Mouse (Mus musculus) E14TG2a.4 (cell line): ENCODE measurements at regions not wholly inside any gene's neighbourhood (a gene's known extent, or its start where the extent isn't known, plus 50 kb on each side); places are given as distances from the start of the nearest gene placed in this dataset.
"Not testable (repeated sequence)": the region's sequence is repeated elsewhere in the genome, so short reads cannot be mapped to it uniquely, and the experiment has no call there.

Experiments
- H3K27me3 ChIP-seq: 2 replicates; pipeline ENCODE4 v1.6.1; 2014; ENCODE audit warnings: low read length, control low read depth; ENCODE audit not compliant: insufficient read depth
- H3K36me3 ChIP-seq: 2 replicates; pipeline ENCODE4 v1.6.1; 2014; ENCODE audit warnings: low read length, control low read depth; ENCODE audit not compliant: insufficient read depth
- H3K4me1 ChIP-seq: replicated peaks from 2 replicates; pipeline ENCODE4 v1.6.1; 2014; ENCODE audit warnings: low read depth, low read length, control low read depth
- H3K4me3 ChIP-seq: replicated peaks from 2 replicates; pipeline ENCODE4 v1.5.1; 2014; ENCODE audit warnings: mild to moderate bottlenecking, low read length
- H3K9me3 ChIP-seq: 2 replicates; pipeline ENCODE4 v1.6.1; 2014; ENCODE audit warnings: low read length, control low read depth
- CTCF ChIP-seq: conservative IDR thresholded peaks from 2 replicates; pipeline ENCODE4 v1.5.1; 2014; ENCODE audit warnings: low read length
- NANOG ChIP-seq: IDR thresholded peaks from 2 replicates; pipeline ENCODE4 v1.6.1; 2014; ENCODE audit warnings: borderline replicate concordance, low read length, mixed read lengths
- POU5F1 ChIP-seq: IDR thresholded peaks from 2 replicates; pipeline ENCODE4 v1.6.1; 2014; ENCODE audit warnings: low read length, borderline replicate concordance

DNA sequence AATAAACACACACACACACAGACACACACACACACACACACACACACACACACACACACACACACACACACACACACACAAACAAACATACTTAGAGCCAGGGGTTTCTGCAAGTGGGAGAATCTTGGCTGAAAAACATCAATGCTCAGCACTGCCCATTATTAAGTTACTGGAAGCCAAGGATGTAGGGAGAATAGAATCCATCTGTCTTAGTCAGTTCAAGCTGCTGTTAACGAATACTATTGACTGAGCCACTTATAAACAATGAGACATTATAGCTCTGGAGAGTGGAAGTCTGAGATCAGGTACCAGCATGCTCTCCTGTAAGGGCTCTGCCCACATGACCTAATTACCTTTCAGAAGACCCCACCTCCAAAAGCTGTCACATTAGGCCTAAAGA lies 87.4 kb downstream of the Fam174b start:
- Histone ChIP-seq H3K27me3 (no peaks in the 10 kb centered on the region), H3K4me1 (no peaks in the 10 kb centered on the region), H3K9me3 (no peaks in the 10 kb centered on the region), H3K36me3 (no peaks in the 10 kb centered on the region), H3K4me3 (no peak overlapping the region)
- TF ChIP-seq NANOG (no peak), CTCF (no peak), POU5F1 (no peak)

DNA sequence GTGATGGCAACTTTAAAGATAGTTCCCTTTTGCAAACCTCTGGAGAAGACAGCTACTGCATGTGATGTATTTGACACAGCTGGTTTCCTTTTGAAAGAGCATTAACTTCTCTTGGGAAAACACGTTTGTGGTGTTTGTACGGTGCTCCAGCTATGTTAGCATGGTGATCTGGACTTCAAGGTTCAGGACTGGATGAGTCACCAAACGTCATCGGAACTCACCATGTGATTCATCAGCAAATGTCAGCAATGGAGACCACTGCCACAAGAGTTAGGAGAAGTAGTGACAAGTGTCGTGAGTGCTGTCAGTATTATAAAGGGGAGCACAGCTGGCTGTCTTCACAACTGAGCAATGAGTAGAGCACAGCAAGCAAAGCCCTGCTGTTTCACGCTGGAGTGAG lies 90.5 kb downstream of the Fam174b start:
- no peaks in the 10 kb centered on the region for H3K36me3 ChIP-seq
- no peak overlapping the region for H3K4me3 ChIP-seq
- no peaks in the 10 kb centered on the region for H3K27me3 ChIP-seq
- H3K4me1 ChIP-seq, result no peaks in the 10 kb centered on the region
- no peak for TF ChIP-seq NANOG
- TF ChIP-seq CTCF, result no peak
- TF ChIP-seq POU5F1, result no peak
- no peaks in the 10 kb centered on the region for H3K9me3 ChIP-seq

DNA sequence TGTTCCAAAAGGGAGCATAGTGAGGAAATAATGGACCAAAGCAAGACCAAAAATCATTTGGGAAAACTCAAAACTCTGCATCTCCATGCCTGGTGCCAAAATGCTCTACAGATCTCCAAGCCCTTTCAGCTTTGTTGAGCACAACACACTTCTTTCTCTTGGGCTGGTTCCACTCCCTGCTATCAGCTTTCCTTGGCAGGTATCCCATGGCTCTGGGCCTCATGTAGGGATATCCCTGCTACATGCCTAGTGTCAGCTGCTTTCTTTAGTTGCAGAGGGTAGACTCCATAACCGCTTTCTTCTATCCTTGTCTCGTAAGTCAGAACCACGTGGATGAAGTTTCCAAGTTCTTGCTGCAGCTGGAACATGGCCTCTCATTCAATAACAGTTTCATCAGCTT lies 100.3 kb downstream of the Fam174b start:
- Histone ChIP-seq H3K36me3 (no peaks in the 10 kb centered on the region), H3K4me1 (no peaks in the 10 kb centered on the region), H3K9me3 (no peaks in the 10 kb centered on the region), H3K4me3 (no peak overlapping the region), H3K27me3 (no peaks in the 10 kb centered on the region)
- no peak for TF ChIP-seq POU5F1
- no peak for TF ChIP-seq NANOG
- TF ChIP-seq CTCF, result no peak

DNA sequence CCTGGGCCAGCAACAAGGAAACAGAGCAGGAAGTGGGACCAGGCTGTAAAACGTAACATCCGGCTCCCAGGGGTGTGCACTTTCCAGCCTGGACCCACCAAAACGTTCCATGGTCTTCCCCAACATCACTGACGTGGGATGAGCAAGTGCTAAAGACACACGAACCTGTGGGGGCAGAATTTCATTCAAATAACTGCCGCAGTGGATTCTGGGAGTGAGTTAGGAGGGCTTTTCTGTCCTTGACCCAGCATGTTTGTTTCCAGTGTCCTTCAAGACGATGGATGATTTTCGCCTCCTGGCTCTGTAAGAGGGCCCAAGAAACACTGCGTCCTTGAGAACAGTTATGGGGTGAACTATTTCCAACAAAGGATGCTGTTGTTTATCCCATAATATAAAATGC lies 112.1 kb downstream of the Fam174b start:
- Histone ChIP-seq H3K4me3 (peak overlapping the region; percentile 72), H3K27me3 (no peaks in the 10 kb centered on the region), H3K36me3 (no peaks in the 10 kb centered on the region), H3K4me1 (peaks cover 67% of the 10 kb centered on the region), H3K9me3 (peaks cover 10% of the 10 kb centered on the region)
- TF ChIP-seq POU5F1, result no peak
- TF ChIP-seq NANOG, result no peak
- TF ChIP-seq CTCF, result no peak

DNA sequence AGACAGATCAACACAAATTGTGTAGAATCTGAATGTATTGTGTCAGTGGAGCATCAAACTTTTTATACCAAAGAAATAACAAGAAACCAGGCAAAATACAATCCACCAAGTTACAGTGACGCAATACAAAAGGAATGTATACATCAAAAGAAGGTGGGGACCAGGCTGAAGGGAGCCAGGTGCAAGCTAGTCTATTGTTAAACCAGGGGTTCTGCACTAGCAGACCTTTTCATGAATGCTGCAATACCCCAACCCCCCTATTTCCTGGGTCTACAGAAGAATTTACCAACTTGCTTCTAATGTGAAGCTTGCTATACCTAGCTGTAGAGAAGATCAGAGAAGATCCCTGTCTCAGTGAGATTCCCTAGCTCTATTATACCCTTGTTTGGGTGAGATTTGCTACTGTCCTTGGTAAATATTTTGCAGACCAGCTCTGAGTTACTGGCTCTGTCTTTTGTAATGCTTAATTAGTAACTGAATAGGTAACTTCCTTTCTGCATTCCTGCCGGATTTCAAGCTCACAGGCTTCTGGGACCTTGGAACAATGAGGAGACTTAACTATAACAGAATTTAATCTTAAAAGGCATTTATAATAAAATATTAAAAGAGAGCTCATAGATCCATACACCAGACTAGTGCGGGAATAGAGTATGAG lies 113.3 kb downstream of the Fam174b start:
- H3K27me3 ChIP-seq, H3K36me3 ChIP-seq: not testable (repeated sequence)
- Histone ChIP-seq H3K9me3 (peaks cover 10% of the 10 kb centered on the region), H3K4me1 (peaks cover 67% of the 10 kb centered on the region), H3K4me3 (peak overlapping the region; percentile 72)

DNA sequence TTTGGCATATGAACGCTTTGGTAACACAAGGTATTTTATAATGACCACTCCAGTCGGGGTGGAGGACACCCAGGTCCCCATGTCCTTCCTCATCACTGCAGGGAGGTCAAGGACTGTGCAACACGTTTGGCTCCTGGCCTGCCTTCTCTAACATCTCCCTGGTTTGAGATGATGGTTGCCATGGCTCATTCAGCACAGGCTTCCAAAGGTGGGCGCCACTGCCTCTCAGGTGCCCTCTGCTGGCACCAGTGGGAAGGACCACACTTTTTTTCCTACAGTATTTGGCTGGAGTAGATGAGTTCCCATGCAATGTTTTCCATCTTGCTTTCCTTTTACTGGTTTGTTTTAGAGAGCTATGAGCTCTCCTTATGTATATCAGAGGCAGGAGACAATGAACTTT lies 115.4 kb downstream of the Fam174b start:
- Histone ChIP-seq H3K9me3 (no peaks in the 10 kb centered on the region), H3K27me3 (no peaks in the 10 kb centered on the region), H3K4me3 (no peak overlapping the region), H3K4me1 (peaks cover 64% of the 10 kb centered on the region), H3K36me3 (no peaks in the 10 kb centered on the region)
- no peak for TF ChIP-seq POU5F1
- peak; percentile 70 for TF ChIP-seq CTCF
- TF ChIP-seq NANOG, result no peak

DNA sequence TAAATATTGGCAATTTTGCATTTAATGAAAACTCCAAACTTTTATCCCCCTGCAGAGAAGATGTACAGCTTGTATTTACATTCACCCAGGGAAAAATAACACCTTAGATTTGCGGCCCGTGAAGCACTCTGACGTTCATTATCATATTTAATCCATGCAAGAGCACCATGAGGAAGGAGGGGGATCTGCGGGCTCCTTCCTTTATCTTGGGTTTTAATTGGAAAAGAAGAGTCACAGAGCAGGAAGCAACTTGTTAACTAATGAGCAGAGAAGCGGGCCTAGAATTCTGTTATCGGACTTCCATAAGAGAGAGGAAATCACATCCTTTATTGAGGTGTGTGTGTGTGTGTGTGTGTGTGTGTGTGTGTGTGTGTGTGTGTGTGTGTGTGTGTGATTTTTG lies 116.8 kb downstream of the Fam174b start:
- no peaks in the 10 kb centered on the region for H3K36me3 ChIP-seq
- no peaks in the 10 kb centered on the region for H3K27me3 ChIP-seq
- no peaks in the 10 kb centered on the region for H3K9me3 ChIP-seq
- no peak overlapping the region for H3K4me3 ChIP-seq
- peaks cover 55% of the 10 kb centered on the region for H3K4me1 ChIP-seq
- TF ChIP-seq CTCF (no peak), POU5F1 (no peak), NANOG (no peak)

DNA sequence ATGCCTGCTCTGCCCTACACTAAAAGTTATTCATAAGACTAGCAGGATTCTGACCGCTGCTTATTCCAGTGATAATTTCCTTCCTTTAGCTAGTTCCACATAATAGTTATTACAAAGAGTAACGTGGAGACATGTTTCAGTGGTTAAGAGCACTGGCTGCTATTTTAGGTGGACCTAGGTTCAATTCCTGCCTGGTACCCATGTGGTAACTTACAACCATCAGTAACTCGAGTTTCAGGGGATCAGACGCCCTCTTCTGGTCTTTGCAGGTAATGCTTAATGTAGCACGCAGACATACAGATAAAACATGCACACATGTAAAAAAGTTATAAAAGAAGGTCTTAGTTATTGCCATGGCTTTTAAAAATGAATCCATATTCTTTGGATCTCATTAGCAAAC lies 125.0 kb downstream of the Fam174b start:
- Histone ChIP-seq H3K4me3 (no peak overlapping the region), H3K36me3 (no peaks in the 10 kb centered on the region), H3K9me3 (no peaks in the 10 kb centered on the region), H3K27me3 (no peaks in the 10 kb centered on the region), H3K4me1 (no peaks in the 10 kb centered on the region)
- no peak for TF ChIP-seq POU5F1
- no peak for TF ChIP-seq NANOG
- TF ChIP-seq CTCF, result peak; percentile 32

DNA sequence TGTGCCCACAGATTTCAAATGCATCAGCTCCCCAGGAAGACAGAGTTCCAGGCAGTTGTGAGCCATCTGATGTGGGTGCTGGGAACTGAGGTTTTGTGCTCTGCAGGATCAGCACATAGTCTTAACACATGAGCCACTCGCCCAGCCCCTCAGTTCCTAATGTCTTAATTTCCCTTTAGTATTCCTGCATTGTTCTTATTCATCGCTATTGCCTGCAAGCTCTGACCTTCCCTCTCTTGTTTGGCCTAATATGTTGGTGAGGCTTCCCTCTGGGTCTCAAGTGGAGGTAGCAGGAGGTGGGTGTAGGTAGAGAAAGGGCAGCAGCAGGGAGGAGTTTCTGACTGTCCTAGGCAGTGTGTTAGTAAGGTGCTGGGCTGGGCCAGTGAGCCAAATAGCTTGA lies 132.1 kb downstream of the Fam174b start:
- Histone ChIP-seq H3K27me3 (no peaks in the 10 kb centered on the region), H3K4me3 (no peak overlapping the region), H3K4me1 (peaks cover 30% of the 10 kb centered on the region), H3K9me3 (no peaks in the 10 kb centered on the region), H3K36me3 (no peaks in the 10 kb centered on the region)
- TF ChIP-seq NANOG, result peak; percentile 83
- TF ChIP-seq POU5F1, result 0 out of 2 replicates have a peak, but pooled peaks have one; percentile 15
- TF ChIP-seq CTCF, result no peak
